Mouse (Mus musculus): Measurements from ENCODE around the gene Amph.
A peak's percentile ranks its signal among the peaks of the same experiment; 100 is the strongest.

Amph gene

DNA sequence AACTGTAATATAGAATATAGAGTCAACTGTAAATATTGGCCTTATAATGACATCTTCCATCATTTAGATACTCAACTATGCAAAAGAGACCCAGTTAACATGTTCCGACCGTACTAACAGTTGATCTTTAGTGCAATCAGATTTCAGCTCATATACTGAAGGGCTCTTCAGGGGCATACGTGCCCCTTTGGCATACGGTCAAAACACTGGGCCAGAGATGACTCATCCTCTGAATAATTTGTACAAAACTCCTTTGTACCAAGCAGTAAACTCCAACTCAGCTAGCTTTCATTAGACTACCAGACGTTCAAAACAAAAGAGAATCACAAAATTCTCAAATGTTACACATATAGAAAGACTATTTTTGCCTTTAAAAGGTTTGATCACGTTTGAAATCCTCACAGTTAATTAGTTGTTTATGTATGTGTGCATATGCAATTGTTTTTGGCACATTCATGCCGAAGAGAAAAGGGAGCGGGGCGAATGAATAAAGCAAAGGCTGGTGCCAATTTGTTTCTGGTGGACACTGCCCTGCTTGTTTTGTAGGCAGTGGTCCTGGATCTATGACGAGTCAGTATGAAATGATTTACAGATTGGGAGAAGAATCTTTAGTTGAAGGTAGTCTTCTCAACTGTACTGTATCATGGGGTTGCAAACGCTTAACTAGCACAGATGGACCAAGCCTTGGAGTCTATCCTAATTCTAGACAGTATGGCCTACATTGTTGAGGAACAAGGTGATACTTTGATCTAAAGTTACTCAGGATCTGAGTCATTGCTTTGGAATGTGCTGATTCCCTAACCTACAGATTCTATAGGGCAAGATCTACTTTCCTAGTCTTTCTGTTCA lies 8.3 kb downstream of the Amph start:
- no peak for TF ChIP-seq CTCF (conservative IDR thresholded peaks at IDR 0.05; ENCODE audit: low read length)
- TF ChIP-seq POU5F1 (IDR thresholded peaks at IDR 0.05; ENCODE audit: borderline replicate concordance, low read length), result no peak
- no peak for TF ChIP-seq NANOG (IDR thresholded peaks at IDR 0.05; ENCODE audit: borderline replicate concordance, low read length)
- Histone ChIP-seq H3K27me3 (ENCODE audit: insufficient read depth, low read length) (no peaks in the 10 kb centered on the region), H3K36me3 (ENCODE audit: insufficient read depth, low read length) (no peaks in the 10 kb centered on the region), H3K9me3 (ENCODE audit: low read length) (no peaks in the 10 kb centered on the region), H3K4me1 (replicated peaks; ENCODE audit: low read depth, low read length) (peaks cover 7% of the 10 kb centered on the region; the same call in 1 of the 2 replicates), H3K4me3 (replicated peaks; ENCODE audit: low read length) (no peak overlapping the region)

DNA sequence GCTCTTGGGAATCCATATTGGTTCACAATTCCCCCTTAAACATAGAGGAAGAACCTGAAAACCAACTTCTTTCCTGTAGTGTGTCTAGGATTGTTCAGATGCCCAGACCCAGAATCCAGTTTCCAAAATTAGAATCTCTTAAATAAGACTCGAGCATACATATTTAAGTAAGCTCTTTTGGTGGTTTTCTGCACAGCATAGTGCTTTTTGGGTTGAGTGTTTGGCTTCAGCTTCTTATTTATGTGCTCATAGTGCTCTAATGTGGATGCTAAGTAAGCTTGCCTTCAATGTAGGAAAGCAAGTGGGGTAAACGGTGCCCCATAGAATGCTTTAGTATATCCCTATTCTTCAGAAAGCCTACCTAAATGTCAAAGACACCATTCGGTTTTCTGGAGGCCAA lies 9.0 kb downstream of the Amph start:
- Histone ChIP-seq H3K36me3 (ENCODE audit: insufficient read depth, low read length) (no peaks in the 10 kb centered on the region), H3K27me3 (ENCODE audit: insufficient read depth, low read length) (no peaks in the 10 kb centered on the region), H3K4me1 (replicated peaks; ENCODE audit: low read depth, low read length) (peaks cover 7% of the 10 kb centered on the region; the same call in 1 of the 2 replicates), H3K9me3 (ENCODE audit: low read length) (no peaks in the 10 kb centered on the region), H3K4me3 (replicated peaks; ENCODE audit: low read length) (no peak overlapping the region)
- TF ChIP-seq POU5F1 (IDR thresholded peaks at IDR 0.05; ENCODE audit: borderline replicate concordance, low read length) (no peak), CTCF (conservative IDR thresholded peaks at IDR 0.05; ENCODE audit: low read length) (no peak), NANOG (IDR thresholded peaks at IDR 0.05; ENCODE audit: borderline replicate concordance, low read length) (no peak)

GRCm38 (mm10) chr13:18972571-18972970 lies 24.6 kb downstream of the Amph start:
- no peaks in the 10 kb centered on the region; the same call in 1 of the 2 replicates for H3K4me1 ChIP-seq (replicated peaks; ENCODE audit: low read depth, low read length)
- H3K4me3 ChIP-seq (replicated peaks; ENCODE audit: low read length), result no peak overlapping the region
- H3K27me3 ChIP-seq (ENCODE audit: insufficient read depth, low read length), result no peaks in the 10 kb centered on the region
- no peaks in the 10 kb centered on the region for H3K9me3 ChIP-seq (ENCODE audit: low read length)
- no peak for TF ChIP-seq NANOG (IDR thresholded peaks at IDR 0.05; ENCODE audit: borderline replicate concordance, low read length)
- no peak for TF ChIP-seq POU5F1 (IDR thresholded peaks at IDR 0.05; ENCODE audit: borderline replicate concordance, low read length)
- TF ChIP-seq CTCF (conservative IDR thresholded peaks at IDR 0.05; ENCODE audit: low read length), result no peak
- H3K36me3 ChIP-seq (ENCODE audit: insufficient read depth, low read length), result no peaks in the 10 kb centered on the region

DNA sequence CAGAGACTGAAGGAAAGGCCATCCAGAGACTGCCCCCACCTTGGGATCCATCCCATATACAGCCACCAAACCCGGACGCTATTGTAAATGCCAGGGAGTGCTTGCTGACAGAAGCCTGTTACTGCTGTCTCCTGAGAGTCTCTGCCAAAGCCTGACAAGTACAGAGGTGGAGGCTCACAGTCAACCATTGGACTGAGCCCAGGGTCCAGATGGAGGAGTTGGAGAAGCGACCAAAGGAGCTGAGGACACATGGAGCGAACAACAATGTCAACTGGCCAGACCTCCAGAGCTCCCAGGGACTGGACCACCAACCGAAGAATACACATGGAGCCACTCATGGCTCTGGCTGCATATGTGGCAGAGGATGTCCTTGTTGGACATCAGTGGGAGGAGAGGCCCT lies 26.3 kb downstream of the Amph start:
- no peaks in the 10 kb centered on the region for H3K36me3 ChIP-seq (ENCODE audit: insufficient read depth, low read length)
- H3K4me1 ChIP-seq (replicated peaks; ENCODE audit: low read depth, low read length), result no peaks in the 10 kb centered on the region
- no peak overlapping the region for H3K4me3 ChIP-seq (replicated peaks; ENCODE audit: low read length)
- H3K27me3 ChIP-seq (ENCODE audit: insufficient read depth, low read length), result no peaks in the 10 kb centered on the region
- H3K9me3 ChIP-seq (ENCODE audit: low read length), result no peaks in the 10 kb centered on the region
- TF ChIP-seq CTCF (conservative IDR thresholded peaks at IDR 0.05; ENCODE audit: low read length) (no peak), POU5F1 (IDR thresholded peaks at IDR 0.05; ENCODE audit: borderline replicate concordance, low read length) (no peak), NANOG (IDR thresholded peaks at IDR 0.05; ENCODE audit: borderline replicate concordance, low read length) (no peak)

DNA sequence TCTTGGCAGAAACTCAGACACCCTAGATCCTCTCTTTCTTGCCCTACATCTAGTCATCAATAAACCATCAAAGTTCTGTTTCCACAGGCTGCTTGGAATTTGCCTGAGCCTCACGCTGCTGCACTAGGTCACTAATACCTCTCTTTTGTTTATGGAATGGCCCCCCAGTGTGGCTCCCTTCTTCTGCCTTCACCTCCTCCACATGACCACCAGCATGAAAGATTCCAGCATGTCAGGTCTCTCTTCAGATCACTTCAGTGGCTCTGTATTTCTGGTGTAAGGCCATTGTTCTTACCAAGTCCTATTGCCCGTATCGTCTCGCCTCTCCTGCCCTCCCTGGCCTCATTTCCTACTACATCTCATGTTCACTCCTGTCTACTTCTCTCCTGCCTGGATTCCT lies 39.3 kb downstream of the Amph start:
- H3K36me3 ChIP-seq (ENCODE audit: insufficient read depth, low read length), result no peaks in the 10 kb centered on the region
- H3K27me3 ChIP-seq (ENCODE audit: insufficient read depth, low read length), result no peaks in the 10 kb centered on the region
- TF ChIP-seq NANOG (IDR thresholded peaks at IDR 0.05; ENCODE audit: borderline replicate concordance, low read length) (peak; percentile 11; the same call in 1 of the 2 replicates), POU5F1 (IDR thresholded peaks at IDR 0.05; ENCODE audit: borderline replicate concordance, low read length) (no peak), CTCF (conservative IDR thresholded peaks at IDR 0.05; ENCODE audit: low read length) (no peak)
- H3K4me3 ChIP-seq (replicated peaks; ENCODE audit: low read length), result no peak overlapping the region
- no peaks in the 10 kb centered on the region for H3K4me1 ChIP-seq (replicated peaks; ENCODE audit: low read depth, low read length)
- peaks cover 19% of the 10 kb centered on the region for H3K9me3 ChIP-seq (ENCODE audit: low read length)

GRCm38 (mm10) chr13:18988323-18988722 lies 40.3 kb downstream of the Amph start:
- peaks cover 30% of the 10 kb centered on the region for H3K9me3 ChIP-seq (ENCODE audit: low read length)
- no peak for TF ChIP-seq POU5F1 (IDR thresholded peaks at IDR 0.05; ENCODE audit: borderline replicate concordance, low read length)

DNA sequence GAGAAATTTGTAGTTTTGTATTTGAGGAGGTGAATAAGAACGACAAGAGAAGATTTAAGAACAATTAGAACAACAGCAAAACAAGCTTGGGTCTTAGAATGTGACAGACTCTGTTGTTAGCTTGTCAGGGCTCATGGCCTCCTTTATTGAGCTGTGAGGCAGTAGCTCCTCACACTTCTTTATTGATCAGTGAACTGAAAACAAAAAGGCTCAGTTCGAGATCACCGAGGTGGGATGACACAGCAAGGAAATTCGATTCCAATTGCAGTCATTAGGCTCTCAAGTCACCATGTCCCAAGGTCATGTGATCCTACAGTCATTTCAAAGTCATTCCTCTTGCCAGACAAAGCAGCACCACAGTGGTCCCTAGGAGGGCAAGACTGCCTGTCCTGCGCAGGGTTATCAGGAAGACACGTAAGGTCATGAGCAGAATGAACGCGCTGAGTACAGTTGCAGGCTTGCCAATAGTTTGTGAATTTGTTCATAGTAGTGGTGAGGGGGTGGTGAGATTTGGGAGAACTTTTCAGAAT lies 41.2 kb downstream of the Amph start:
- Histone ChIP-seq H3K36me3 (ENCODE audit: insufficient read depth, low read length) (no peaks in the 10 kb centered on the region), H3K4me1 (replicated peaks; ENCODE audit: low read depth, low read length) (no peaks in the 10 kb centered on the region), H3K9me3 (ENCODE audit: low read length) (peaks cover 35% of the 10 kb centered on the region), H3K4me3 (replicated peaks; ENCODE audit: low read length) (no peak overlapping the region), H3K27me3 (ENCODE audit: insufficient read depth, low read length) (no peaks in the 10 kb centered on the region)
- TF ChIP-seq NANOG (IDR thresholded peaks at IDR 0.05; ENCODE audit: borderline replicate concordance, low read length), result no peak
- no peak for TF ChIP-seq CTCF (conservative IDR thresholded peaks at IDR 0.05; ENCODE audit: low read length)
- TF ChIP-seq POU5F1 (IDR thresholded peaks at IDR 0.05; ENCODE audit: borderline replicate concordance, low read length), result no peak

More at GRCm38 (mm10) chr13:18988323-18988722, 40.3 kb downstream of the Amph start:
- H3K4me3 ChIP-seq (replicated peaks; ENCODE audit: low read length), result no peak overlapping the region
- no peaks in the 10 kb centered on the region for H3K4me1 ChIP-seq (replicated peaks; ENCODE audit: low read depth, low read length)
- no peaks in the 10 kb centered on the region for H3K27me3 ChIP-seq (ENCODE audit: insufficient read depth, low read length)
- H3K36me3 ChIP-seq (ENCODE audit: insufficient read depth, low read length), result no peaks in the 10 kb centered on the region

GRCm38 (mm10) chr13:19002502-19002901 lies 54.5 kb downstream of the Amph start:
- TF ChIP-seq CTCF (conservative IDR thresholded peaks at IDR 0.05; ENCODE audit: low read length), result no peak
- no peak for TF ChIP-seq NANOG (IDR thresholded peaks at IDR 0.05; ENCODE audit: borderline replicate concordance, low read length)
- TF ChIP-seq POU5F1 (IDR thresholded peaks at IDR 0.05; ENCODE audit: borderline replicate concordance, low read length), result no peak
- Histone ChIP-seq H3K9me3 (ENCODE audit: low read length) (peaks cover 53% of the 10 kb centered on the region), H3K27me3 (ENCODE audit: insufficient read depth, low read length) (no peaks in the 10 kb centered on the region), H3K4me1 (replicated peaks; ENCODE audit: low read depth, low read length) (no peaks in the 10 kb centered on the region), H3K4me3 (replicated peaks; ENCODE audit: low read length) (no peak overlapping the region), H3K36me3 (ENCODE audit: insufficient read depth, low read length) (no peaks in the 10 kb centered on the region)

All from E14TG2a.4 (cell line).